Mouse (Mus musculus): ENCODE data around the gene Txndc16. TPM values are rescaled to one million over a fixed set of nuclear protein-coding genes. Genes with fewer than 3 reads are reported as not detected.
A peak's percentile ranks its signal among the peaks of the same experiment; 100 is the strongest.

Gene Txndc16
- polyA plus RNA-seq, 1 experiment from 2014 or later: 9.4 TPM

- ATAC-seq: no peak
- no peak overlapping the region for H3K4me2 ChIP-seq (replicated peaks; ENCODE audit: low read depth, low read length)
- H3K4me3 ChIP-seq (ENCODE audit: low read depth, low read length): no peak overlapping the region
- WGBS: 59% methylated on average over 2 of the region's 2 CpGs
- H3K4me1 ChIP-seq (ENCODE audit: insufficient read depth, low read depth, low read length): no peaks in the 10 kb centered on the region
- no peak for DNase-seq (ENCODE audit: low spot score)
- TF ChIP-seq EP300 (IDR thresholded peaks at IDR 0.05) (no peak), CTCF (IDR thresholded peaks at IDR 0.05) (no peak)
- H3K27ac ChIP-seq (ENCODE audit: low read length): no peak overlapping the region
- no peaks in the 10 kb centered on the region for H3K9me3 ChIP-seq (ENCODE audit: low read length)
- H3K36me3 ChIP-seq (ENCODE audit: insufficient read depth, low read length): no peaks in the 10 kb centered on the region
- H3K9ac ChIP-seq (replicated peaks; ENCODE audit: low read depth): no peak overlapping the region
- no peaks in the 10 kb centered on the region for H3K27me3 ChIP-seq (replicated peaks; ENCODE audit: insufficient read depth, low read length)
Measured at GRCm38 (mm10) chr14:45135961-45136360, 84.2 kb downstream of the Txndc16 start.

DNA sequence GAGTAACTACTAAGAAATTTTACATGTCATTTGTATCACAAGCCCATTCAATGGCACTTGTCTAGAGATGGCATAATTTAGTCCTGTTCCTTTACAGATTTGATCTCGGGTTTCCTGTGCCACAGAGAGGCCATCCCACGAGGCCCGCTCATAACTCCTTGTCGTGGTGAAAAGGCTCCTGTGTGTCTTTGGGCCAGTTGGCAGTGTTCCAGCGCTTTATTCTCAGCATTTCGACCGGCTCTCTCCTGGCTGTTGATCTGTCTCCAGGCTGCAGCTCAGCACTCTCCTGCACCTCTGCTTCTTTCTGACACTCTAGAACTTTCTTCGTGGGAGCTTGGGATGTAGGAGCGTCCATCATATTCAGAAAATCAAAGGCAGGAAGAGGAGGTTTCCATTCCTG lies 84.6 kb downstream of the Txndc16 start:
- 23% methylated on average over 9 of the region's 9 CpGs for WGBS
- Histone ChIP-seq H3K4me3 (ENCODE audit: low read depth, low read length) (no peak overlapping the region), H3K27ac (ENCODE audit: low read length) (no peak overlapping the region), H3K9me3 (ENCODE audit: low read length) (no peaks in the 10 kb centered on the region), H3K4me1 (ENCODE audit: insufficient read depth, low read depth, low read length) (no peaks in the 10 kb centered on the region), H3K36me3 (ENCODE audit: insufficient read depth, low read length) (no peaks in the 10 kb centered on the region), H3K4me2 (replicated peaks; ENCODE audit: low read depth, low read length) (no peak overlapping the region), H3K9ac (replicated peaks; ENCODE audit: low read depth) (no peak overlapping the region), H3K27me3 (replicated peaks; ENCODE audit: insufficient read depth, low read length) (no peaks in the 10 kb centered on the region)
- TF ChIP-seq CTCF (IDR thresholded peaks at IDR 0.05) (no peak), EP300 (IDR thresholded peaks at IDR 0.05) (no peak)
- ATAC-seq: no peak
- DNase-seq (ENCODE audit: low spot score): no peak

DNA sequence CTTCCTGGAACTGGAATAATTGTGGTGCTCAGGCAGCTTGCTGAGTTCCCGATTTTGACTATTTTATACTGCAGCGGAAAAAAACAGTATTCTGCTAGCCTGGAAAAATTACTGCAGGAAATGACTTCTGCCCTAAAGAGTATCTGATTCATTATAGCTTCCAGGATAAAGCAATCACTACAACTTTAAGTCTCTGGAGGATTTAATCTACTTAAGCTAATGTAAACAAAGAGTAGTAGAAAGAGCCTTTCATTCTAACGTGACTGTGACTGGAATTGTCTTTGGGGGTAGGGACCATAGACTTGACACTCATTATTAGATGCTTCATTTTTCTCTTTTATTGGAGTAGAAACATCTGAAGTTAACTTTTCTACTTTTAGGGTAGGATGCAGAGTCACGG lies 101.8 kb downstream of the Txndc16 start:
- TF ChIP-seq EP300 (IDR thresholded peaks at IDR 0.05): no peak
- no peak for TF ChIP-seq CTCF (IDR thresholded peaks at IDR 0.05)
- Histone ChIP-seq H3K4me3 (ENCODE audit: low read depth, low read length) (no peak overlapping the region), H3K9me3 (ENCODE audit: low read length) (no peaks in the 10 kb centered on the region), H3K36me3 (ENCODE audit: insufficient read depth, low read length) (no peaks in the 10 kb centered on the region), H3K4me1 (ENCODE audit: insufficient read depth, low read depth, low read length) (no peaks in the 10 kb centered on the region), H3K4me2 (replicated peaks; ENCODE audit: low read depth, low read length) (no peak overlapping the region), H3K27ac (ENCODE audit: low read length) (no peak overlapping the region), H3K9ac (replicated peaks; ENCODE audit: low read depth) (no peak overlapping the region), H3K27me3 (replicated peaks; ENCODE audit: insufficient read depth, low read length) (no peaks in the 10 kb centered on the region)
- ATAC-seq (no peak), DNase-seq (ENCODE audit: low spot score) (peak; percentile 12)
- 27% methylated on average over 4 of the region's 4 CpGs for WGBS

DNA sequence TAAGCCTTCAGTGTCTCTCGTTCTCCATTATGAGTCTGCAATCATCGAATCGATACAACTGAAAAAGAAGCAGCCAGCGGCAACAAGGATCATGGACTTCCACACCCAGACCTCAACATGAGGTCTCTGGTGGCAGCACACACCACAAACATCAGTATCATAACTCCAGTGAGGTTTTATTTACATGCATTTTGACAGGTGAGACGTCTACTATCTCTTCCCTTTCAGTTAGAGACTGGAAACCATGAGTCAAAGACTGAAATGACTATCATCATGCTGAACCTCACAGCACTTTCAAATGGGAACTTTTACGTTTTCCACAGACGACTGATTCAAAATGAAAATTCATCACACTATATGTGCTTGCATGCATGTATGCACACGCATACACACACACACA lies 117.9 kb downstream of the Txndc16 start:
- no peak for ATAC-seq
- H3K36me3 ChIP-seq (ENCODE audit: insufficient read depth, low read length): no peaks in the 10 kb centered on the region
- H3K4me3 ChIP-seq (ENCODE audit: low read depth, low read length): no peak overlapping the region
- DNase-seq (ENCODE audit: low spot score): no peak
- no peak overlapping the region for H3K4me2 ChIP-seq (replicated peaks; ENCODE audit: low read depth, low read length)
- H3K4me1 ChIP-seq (ENCODE audit: insufficient read depth, low read depth, low read length): no peaks in the 10 kb centered on the region
- WGBS: 83% methylated on average over 8 of the region's 8 CpGs
- H3K27ac ChIP-seq (ENCODE audit: low read length): no peak overlapping the region
- TF ChIP-seq EP300 (IDR thresholded peaks at IDR 0.05) (no peak), CTCF (IDR thresholded peaks at IDR 0.05) (no peak)
- H3K9ac ChIP-seq (replicated peaks; ENCODE audit: low read depth): no peak overlapping the region
- H3K27me3 ChIP-seq (replicated peaks; ENCODE audit: insufficient read depth, low read length): no peaks in the 10 kb centered on the region
- no peaks in the 10 kb centered on the region for H3K9me3 ChIP-seq (ENCODE audit: low read length)

DNA sequence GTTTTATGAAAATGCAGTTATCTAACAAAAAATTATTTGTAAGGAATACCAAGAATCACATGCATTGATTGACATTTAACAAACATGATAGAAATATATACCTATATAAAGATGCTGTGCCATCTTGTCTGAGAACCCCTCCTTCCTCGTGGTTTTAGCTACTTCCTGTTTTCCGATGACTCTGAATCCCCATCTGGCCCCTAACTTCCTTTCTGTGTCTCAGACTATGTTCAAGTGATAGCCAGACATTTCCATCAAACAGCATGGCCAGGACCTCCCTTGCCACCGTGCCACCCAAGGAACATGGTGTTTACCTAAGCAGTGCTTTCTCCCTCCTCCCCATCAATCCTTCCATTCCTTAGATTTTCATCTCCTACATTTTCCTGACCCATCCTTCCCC lies 127.8 kb downstream of the Txndc16 start:
- DNase-seq (ENCODE audit: low spot score) (peak; percentile 23), ATAC-seq (no peak)
- no peaks in the 10 kb centered on the region for H3K9me3 ChIP-seq (ENCODE audit: low read length)
- 56% methylated on average over 3 of the region's 3 CpGs for WGBS
- no peaks in the 10 kb centered on the region for H3K36me3 ChIP-seq (ENCODE audit: insufficient read depth, low read length)
- no peak overlapping the region for H3K4me3 ChIP-seq (ENCODE audit: low read depth, low read length)
- H3K27ac ChIP-seq (ENCODE audit: low read length): no peak overlapping the region
- H3K27me3 ChIP-seq (replicated peaks; ENCODE audit: insufficient read depth, low read length): no peaks in the 10 kb centered on the region
- H3K4me1 ChIP-seq (ENCODE audit: insufficient read depth, low read depth, low read length): no peaks in the 10 kb centered on the region
- H3K9ac ChIP-seq (replicated peaks; ENCODE audit: low read depth): no peak overlapping the region
- no peak for TF ChIP-seq EP300 (IDR thresholded peaks at IDR 0.05)
- no peak overlapping the region for H3K4me2 ChIP-seq (replicated peaks; ENCODE audit: low read depth, low read length)

DNA sequence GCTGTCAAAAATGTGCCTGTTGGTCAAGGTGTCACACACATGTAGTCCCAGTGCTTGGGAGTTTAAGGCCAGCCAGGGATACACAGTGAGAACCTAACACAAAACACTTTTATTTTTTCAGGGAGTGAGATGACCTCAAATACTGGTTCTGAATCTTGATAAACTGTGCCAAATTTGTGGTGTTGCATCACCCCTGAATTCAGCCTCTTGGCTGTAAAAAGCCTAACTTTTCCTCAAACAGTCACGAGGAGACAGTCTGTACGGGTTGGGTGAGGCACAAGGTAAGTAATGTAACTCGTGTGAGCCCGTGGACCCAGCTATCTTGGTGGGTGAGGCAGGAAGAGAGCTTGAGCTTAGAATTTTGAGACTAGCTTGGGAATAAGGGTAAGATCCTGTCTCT lies 130.1 kb downstream of the Txndc16 start:
- H3K4me1 ChIP-seq (ENCODE audit: insufficient read depth, low read depth, low read length): no peaks in the 10 kb centered on the region
- no peak overlapping the region for H3K4me3 ChIP-seq (ENCODE audit: low read depth, low read length)
- no peaks in the 10 kb centered on the region for H3K9me3 ChIP-seq (ENCODE audit: low read length)
- ATAC-seq (no peak), DNase-seq (ENCODE audit: low spot score) (no peak)
- TF ChIP-seq EP300 (IDR thresholded peaks at IDR 0.05): no peak
- no peak for TF ChIP-seq CTCF (IDR thresholded peaks at IDR 0.05)
- no peak overlapping the region for H3K9ac ChIP-seq (replicated peaks; ENCODE audit: low read depth)
- no peaks in the 10 kb centered on the region for H3K27me3 ChIP-seq (replicated peaks; ENCODE audit: insufficient read depth, low read length)
- no peak overlapping the region for H3K4me2 ChIP-seq (replicated peaks; ENCODE audit: low read depth, low read length)
- WGBS: 52% methylated on average over 4 of the region's 4 CpGs
- no peaks in the 10 kb centered on the region for H3K36me3 ChIP-seq (ENCODE audit: insufficient read depth, low read length)
- no peak overlapping the region for H3K27ac ChIP-seq (ENCODE audit: low read length)

Measured in lung, postnatal 0 days (tissue).